Mouse (Mus musculus): ENCODE measurements at regions not wholly inside any gene's neighbourhood (a gene's known extent, or its start where the extent isn't known, plus 50 kb on each side); places are given as distances from the start of the nearest gene placed in this dataset.

DNA sequence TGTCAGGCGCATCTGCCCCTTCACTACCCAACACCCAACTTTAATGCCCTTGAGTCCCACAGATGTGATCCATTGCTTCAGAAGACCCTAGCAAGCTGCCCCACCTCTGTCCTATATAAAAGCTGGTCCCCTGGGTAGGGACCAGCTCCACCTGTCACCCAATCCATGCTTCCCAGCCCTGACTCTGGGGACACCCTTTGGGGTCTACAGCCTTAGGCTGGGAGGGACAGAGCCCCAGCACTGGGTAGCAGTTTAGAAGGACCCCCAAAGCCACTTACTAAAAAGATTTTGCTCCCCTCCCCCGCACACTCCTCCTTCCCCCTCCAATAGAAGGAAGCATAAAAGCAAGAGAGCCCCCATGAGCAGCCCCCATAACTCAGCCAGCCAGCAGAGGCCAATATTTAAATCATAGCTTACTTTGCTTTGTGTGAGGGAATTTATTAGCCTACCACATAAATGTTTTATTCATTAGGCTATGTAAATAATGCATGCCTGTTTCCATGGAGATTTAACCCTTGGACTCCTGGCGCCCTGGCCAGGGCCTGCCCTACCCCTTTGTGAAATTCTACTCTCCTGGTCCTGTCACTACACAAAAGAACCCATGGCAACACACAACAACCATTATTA is 190.6 kb upstream of the Mvb12b start:
- TF ChIP-seq POLR2A (IDR thresholded peaks at IDR 0.05; ENCODE audit: borderline replicate concordance, control insufficient read depth, low read depth, low read length): no peak
- TF ChIP-seq CTCF (IDR thresholded peaks at IDR 0.05; ENCODE audit: control insufficient read depth, insufficient read depth, low read length): no peak

All from bone marrow, adult 2 months (tissue).